Mouse (Mus musculus): ENCODE measurements around the gene Dolpp1. TPM values are rescaled to one million over a fixed set of nuclear protein-coding genes. Genes with fewer than 3 reads are reported as not detected.
"Not testable (repeated sequence)": the region's sequence is repeated elsewhere in the genome, so short reads cannot be mapped to it uniquely, and the experiment has no call there.

Gene Dolpp1
- total RNA-seq, 4 experiments from 2014 or later, result 3.9 to 4.5 (median 4.1) TPM

DNA sequence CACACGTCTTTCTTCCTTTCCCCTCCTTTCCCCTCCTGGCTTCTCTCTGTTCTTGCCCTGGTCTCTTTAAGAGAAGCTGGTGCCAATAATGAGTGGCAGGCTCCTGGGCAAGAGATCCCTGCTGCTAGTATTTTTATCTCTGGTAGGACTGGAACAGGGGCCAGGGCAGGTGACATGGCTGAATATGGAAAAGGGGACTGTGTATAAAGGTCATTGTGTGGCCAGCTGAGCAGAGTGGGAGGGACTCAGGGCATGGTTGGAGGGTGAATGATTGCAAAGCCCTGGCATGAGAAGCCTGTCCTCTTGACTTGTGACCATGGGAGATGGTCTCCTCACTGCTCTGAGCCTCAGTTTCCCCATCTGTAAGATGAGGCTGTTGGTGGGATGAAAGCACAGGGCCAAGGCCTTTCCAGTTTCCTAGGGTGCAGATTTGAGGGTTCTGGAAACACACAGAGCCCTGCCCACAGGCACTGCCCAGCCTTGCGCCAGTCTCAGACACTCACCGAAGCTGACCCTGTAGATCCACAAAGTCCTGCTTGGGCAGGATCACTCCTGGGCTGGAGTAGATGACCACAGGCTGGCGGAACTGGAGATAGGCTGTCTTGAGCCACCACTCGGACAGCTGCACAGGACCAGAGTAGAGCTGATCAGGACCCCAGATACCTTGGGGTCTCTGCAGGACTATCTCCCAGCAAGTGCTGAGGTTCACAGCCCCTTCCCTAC, 17.6 kb downstream of the Dolpp1 start:
- peak; percentile 57 to 78 for DNase-seq (ENCODE audit: low spot score in 2 of 2)

- DNase-seq (ENCODE audit: low spot score in 2 of 2), result no peak
These were observed 21.3 kb downstream of the Dolpp1 start for GRCm38 (mm10) chr2:30413038-30413973.

DNA sequence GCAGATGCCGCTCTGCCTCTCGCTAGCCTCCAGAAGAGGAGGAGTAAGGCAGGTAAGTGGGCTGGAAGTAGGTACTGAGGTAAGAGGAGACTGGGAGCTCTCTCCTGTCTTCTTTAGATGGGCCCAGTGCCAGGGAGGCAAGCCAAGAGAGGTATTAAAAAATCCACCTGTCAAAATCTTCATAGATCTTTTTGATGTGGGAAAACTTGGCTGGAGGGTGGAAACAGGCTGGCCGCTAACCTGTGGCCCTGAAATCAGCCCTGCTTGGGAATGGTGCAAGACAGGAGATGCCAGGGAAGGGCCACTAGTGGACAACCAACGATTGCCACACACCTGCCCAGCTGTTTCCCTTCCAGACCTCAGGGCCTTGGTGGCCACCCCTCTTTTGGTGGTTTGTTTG, 22.0 kb downstream of the Dolpp1 start:
- no peak for DNase-seq (ENCODE audit: low spot score in 2 of 2)

DNA sequence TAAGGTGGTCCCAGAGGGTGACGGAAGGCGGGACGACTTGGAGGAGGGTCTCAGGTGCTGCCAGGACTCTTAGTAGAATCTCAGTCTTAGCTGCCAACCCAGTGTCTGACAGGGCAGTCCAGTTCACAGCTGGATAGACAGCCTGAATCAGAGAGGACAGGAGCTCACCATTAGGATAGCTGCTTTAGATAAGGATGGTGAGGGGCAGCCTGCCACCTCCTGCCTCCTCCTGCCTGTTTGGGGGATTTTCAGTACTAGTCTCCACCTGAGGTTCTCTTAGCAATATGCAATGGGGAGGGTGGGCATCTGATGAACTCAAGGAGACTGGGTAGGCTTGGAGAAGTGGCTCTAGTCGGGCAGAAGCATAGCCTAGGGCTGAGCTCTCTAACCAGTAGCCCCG, 22.6 kb downstream of the Dolpp1 start:
- DNase-seq (ENCODE audit: low spot score in 2 of 2), result no peak

DNA sequence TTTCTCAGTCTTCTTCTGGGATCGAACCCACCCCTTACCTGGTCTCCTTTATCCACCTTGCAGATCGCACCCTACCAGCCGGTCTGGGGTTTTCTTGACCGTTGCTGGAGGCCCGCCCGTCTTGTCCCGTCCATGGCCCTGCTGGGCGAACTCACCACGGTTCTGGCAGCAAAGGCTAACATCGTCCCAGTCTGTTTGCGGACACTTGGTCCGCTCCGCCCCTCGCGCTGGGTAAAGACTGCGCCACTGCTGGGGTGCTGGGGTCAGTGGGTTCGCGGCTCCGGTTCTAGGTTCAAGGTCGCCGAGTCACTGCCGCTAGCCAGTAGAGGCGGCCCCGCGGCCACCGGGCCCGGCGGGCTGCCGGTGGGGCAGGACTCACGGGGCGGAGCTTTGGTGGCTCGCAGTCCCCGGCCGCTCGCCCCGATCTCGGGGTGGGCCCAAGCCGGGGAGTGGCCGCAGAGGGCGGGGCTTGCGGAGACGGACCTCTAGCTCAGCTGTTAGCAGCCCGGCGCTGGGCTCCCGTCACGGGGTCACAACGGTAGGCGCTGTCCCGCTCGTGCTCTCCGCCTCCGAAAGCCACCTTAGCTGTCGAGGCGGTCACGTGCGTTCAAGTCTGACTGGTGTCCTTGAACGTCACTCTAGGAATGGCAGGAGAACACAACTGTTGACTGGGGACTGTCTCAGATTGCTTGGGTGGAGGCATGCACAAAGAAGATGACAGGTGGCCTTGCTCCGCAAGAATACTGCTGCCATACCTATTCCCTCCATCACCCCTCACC, 23.3 kb downstream of the Dolpp1 start, which contains the start of gene Crat:
Crat (minus strand) TSS at position 657 of the 779 bp plus-strand sequence.
- DNase-seq (ENCODE audit: low spot score in 2 of 2), result peak; percentile 95 to 98

- DNase-seq (ENCODE audit: low spot score in 2 of 2), result peak; percentile 81 to 89
These were observed 24.0 kb downstream of the Dolpp1 start, which contains the start of gene Ptpa for GRCm38 (mm10) chr2:30415936-30416648. Gene Ptpa, plus strand, starts transcription at chr2:30416039.

DNA sequence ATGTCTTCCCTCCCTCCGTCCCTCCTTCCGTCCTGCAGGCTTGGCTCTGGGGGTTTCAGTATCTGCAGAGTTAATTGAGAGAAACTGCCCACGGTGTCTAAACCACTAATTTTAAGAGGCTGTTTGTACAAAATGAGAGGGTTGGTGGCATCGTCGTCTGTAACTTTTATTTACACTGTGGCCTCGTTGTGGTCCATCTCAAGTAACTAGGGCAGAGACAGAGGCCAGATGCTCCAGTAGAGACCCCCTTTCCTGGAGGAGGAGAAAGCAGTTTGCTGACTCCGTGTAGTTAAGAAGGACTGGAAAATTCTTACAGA, 24.6 kb downstream of the Dolpp1 start:
- DNase-seq (ENCODE audit: low spot score in 2 of 2), result no peak

DNA sequence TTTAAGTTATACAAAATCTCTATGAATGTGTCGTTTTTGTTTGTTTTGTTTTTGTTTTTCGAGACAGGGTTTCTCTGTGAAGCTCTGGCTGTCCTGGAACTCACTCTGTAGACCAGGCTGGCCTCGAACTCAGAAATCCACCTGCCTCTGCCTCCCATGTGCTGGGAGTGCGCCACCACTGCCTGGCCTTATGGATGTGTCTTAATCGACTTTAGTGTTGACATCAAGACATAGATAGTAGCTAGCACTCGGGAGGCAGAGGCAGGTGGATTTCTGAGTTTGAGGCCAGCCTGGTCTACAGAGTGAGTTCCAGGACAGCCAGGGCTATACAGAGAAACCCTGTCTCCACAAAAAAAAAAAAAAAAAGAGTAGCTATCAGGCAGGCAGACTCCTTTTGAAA, 25.1 kb downstream of the Dolpp1 start:
- not testable (repeated sequence) for DNase-seq (ENCODE audit: low spot score in 2 of 2)

DNA sequence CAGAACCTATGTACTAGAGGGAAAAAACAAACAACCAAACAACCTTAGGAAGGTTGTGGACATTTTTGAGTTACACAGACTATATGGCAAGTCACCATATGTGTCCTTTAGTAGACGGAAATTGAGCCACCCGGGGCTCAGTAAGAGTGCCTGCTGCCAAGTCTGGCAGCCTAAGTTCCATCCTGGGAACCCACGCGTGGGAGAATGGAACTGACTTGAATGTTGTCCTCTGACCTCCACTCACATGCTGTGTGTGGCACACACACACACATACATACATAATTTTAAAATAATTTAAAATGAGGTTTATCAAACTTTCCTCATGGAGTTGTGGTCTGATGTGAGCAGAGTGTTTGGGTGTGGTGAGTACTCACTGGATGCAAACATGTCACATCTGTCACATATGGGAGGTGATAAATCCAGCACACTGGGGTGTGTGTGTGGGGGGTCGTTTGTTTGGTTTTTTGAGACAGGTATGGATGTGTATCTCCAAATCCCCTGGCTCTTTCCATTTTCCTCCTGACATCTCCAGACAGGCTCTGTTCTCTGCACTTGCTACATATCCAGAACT, 25.6 kb downstream of the Dolpp1 start:
- DNase-seq (ENCODE audit: low spot score in 2 of 2), result no peak

GRCm38 (mm10) chr2:30418259-30418658, 26.2 kb downstream of the Dolpp1 start:
- DNase-seq (ENCODE audit: low spot score in 2 of 2), result no peak

DNA sequence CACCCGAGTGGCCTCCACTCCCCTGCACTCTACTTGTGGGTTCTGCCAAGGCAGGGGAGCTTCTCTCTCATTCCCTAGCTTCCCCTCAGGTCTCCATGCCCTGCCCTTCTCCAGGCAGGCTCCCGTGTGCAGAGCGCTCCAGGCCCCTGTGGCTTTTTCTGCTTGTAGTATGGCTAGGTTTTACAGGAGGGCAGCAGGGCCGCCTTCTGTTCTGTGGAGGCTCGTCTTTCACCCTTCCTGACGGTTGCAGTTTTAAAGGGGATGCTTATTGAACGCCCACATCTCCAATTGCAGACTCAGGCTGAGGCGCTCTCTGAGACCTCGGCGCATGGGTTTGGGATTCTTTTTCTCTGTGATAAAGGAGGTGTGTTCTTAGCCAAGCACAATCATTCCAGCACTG, 27.1 kb downstream of the Dolpp1 start:
- no peak for DNase-seq (ENCODE audit: low spot score in 2 of 2)

DNA sequence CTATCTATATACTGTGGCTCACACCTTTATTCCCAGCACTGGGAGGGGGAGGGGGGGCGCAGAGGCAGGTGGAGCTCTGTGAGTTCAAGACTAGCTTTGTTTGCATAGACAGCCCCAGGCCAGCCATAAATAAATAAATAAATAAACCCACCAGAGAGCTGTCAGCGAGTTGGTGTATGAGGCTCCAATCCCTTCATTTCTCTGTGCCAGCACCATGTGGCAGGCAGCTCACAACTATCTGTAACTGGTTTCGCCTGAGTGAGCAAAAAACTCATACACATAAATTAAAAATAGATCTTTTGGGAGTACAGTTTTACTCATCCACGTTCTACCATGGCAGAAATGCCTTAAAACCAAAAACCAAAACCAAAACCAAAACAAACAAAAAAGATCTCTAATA, 29.4 kb downstream of the Dolpp1 start:
- DNase-seq (ENCODE audit: low spot score in 2 of 2), result no peak

DNA sequence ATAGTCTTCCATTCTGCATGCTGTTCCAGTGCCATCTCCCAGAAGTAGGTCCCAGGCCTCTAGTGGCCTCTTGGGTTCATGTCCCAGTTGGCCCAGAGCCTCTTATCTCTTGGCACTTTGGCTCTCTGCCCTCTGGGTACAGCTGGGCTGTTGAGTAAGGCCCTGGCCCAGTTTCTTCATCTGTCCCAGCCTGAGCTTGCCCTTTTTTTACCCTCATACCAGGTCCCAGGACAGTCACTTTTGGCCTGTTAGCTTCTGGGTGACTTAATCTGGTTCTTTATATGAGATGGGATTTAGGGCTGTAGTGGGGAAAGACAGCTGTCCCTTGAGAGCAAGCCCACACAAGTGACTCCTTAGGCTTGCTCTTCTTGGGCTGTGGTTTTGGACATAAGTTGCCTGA, 37.1 kb downstream of the Dolpp1 start:
- DNase-seq (ENCODE audit: low spot score in 2 of 2), result peak; percentile 67 to 80

DNA sequence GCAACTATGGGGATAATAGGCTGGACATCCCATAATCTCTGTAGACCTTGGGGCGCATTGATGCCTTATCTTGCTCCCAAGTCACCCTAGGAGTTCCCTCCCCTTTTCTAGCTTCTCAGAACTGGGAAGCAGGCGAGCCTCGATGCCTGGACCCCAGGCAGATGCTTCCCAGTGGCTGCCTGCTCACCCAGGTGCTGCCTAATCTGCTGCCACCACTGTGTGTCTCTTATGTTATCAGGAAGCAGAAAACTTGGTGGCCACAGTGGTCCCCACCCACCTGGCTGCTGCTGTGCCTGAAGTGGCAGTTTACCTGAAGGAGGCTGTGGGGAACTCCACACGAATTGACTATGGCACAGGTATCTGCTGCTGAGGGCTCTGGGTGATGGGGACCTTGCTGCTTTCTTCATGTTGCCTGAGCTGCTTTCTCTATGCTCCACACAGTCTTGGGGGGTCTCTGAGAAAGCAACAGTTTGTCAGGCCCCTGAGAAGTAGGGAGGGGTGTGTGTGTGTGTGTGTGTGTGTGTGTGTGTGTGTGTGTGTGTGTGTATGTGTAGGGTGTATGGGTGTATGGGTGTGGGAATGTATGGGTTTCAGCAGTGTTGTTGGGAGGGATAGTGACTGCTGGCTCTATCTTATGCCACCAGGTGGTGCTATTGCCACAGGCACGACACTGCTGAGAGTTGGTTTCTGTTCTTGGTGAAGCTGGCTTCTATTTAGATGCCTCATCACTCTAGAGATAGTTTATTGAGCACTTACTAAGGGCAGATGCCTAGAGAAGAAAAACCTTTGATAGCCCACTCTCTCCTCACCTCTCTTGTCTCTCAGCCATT, 43.5 kb downstream of the Dolpp1 start:
- DNase-seq (ENCODE audit: low spot score in 2 of 2), result peak in 1 of 2 experiments; percentile 39

GRCm38 (mm10) chr2:30436156-30436545, 44.1 kb downstream of the Dolpp1 start:
- no peak for DNase-seq (ENCODE audit: low spot score in 2 of 2)

DNA sequence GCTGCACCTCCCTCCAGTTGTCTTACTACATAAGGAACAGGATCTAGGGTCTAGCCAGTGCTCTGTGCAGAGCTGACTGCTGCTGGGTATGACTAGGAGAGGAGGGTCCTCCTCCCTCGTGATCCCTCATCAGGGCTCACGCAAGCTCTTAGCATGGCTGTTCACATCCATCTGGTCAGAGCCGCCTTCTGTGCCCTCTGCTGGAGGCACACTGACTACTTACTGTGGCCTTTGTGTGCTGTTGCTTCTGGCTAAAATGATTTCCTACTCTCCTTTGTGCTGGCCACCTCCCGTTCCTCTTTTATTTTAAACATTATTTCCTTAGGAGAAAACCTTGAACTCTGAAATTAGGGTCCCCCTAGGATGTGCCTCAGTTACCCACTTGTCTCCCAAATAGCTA, 44.8 kb downstream of the Dolpp1 start:
- no peak for DNase-seq (ENCODE audit: low spot score in 2 of 2)

DNA sequence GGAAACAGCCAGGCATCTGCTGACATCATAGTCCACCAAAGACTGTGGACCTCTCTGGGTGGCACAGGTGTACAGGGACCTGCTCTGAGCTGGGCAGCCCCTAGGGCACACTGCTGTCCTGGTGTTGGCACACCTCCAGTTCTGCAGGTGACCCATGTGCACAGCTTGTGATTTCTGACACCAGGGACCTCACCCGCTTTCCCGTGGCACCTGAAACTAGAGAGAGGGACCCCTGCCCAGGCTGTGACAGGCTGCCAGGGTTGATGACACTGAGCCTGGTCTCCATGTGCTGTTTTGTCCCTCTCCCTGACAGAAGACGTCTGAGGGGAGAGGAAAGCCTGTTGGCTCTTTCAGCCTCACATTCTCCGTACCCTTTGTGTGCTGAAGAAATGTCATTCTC, 45.7 kb downstream of the Dolpp1 start:
- DNase-seq (ENCODE audit: low spot score in 2 of 2), result no peak

DNA sequence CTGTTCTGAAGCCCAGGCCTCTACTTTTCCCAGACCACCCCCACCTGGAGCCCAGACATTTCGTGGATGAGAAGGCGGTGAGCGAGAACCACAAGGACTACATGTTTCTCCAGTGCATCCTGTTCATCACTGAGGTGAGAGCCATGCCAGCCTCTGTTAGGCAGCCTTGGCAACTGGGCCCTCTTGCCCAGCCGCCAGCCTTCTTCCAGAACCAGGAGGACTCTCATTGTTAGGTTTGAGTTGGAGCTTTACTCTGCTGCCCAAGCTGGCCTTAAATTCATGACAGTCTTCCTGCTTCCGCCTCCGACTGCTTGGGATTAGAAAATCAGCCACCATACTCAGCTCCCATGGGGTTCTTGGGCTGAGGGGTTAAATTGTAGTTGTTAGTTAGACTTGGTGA, 47.6 kb downstream of the Dolpp1 start:
- DNase-seq (ENCODE audit: low spot score in 2 of 2), result no peak

DNA sequence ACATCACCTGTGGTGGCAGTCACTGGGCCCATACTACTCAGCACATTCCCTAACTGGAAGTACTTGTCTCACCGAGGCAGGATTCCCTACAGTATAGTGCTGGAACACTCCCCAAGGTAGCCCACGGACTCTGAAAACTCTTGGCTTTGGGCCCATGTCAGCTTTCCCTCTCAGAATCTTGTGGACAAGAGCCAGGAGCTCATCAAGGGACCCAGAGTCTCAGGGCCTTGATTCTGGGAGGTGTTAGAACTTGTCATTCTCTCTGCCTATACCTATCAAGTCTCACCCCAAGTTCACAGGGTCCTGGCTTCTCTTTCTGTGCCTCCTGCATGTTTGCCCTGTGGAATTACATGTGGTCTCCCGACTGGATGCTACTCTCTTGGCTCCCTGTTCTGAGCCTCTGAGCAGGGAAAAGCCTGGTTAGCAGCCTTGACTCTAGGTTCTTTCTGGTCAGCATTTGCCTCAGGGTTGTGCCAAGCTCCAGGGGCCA, 48.2 kb downstream of the Dolpp1 start:
- no peak for DNase-seq (ENCODE audit: low spot score in 2 of 2)
